Mouse (Mus musculus): ENCODE measurements at regions not wholly inside any gene's neighbourhood (a gene's known extent, or its start where the extent isn't known, plus 50 kb on each side); places are given as distances from the start of the nearest gene placed in this dataset.
"Not testable (repeated sequence)": the region's sequence is repeated elsewhere in the genome, so short reads cannot be mapped to it uniquely, and the experiment has no call there.

GRCm38 (mm10) chr15:16909396-16909795, 180.8 kb downstream of the Cdh9 start:
- no peak for DNase-seq

GRCm38 (mm10) chr15:16909941-16910340, 181.4 kb downstream of the Cdh9 start:
- not testable (repeated sequence) for DNase-seq

- DNase-seq: no peak
Measured at GRCm38 (mm10) chr15:16914966-16915569, 186.5 kb downstream of the Cdh9 start.

GRCm38 (mm10) chr15:16923246-16923645, 194.7 kb downstream of the Cdh9 start:
- DNase-seq: no peak

GRCm38 (mm10) chr15:16933137-16933677, 204.7 kb downstream of the Cdh9 start:
- DNase-seq: no peak

GRCm38 (mm10) chr15:16934438-16934837, 205.9 kb downstream of the Cdh9 start:
- no peak for DNase-seq

GRCm38 (mm10) chr15:16975821-16976220, 247.3 kb downstream of the Cdh9 start:
- DNase-seq: not testable (repeated sequence)

GRCm38 (mm10) chr15:16990848-16991247, 262.3 kb downstream of the Cdh9 start:
- DNase-seq: no peak

GRCm38 (mm10) chr15:16995667-16996066, 267.1 kb downstream of the Cdh9 start:
- DNase-seq: no peak

GRCm38 (mm10) chr15:17006139-17006538, 277.6 kb downstream of the Cdh9 start:
- no peak for DNase-seq

- DNase-seq: no peak
Measured at GRCm38 (mm10) chr15:17007811-17008210, 279.3 kb downstream of the Cdh9 start.

- DNase-seq: no peak
Measured at GRCm38 (mm10) chr15:17048867-17049628, 320.5 kb downstream of the Cdh9 start.

- no peak for DNase-seq
Measured at GRCm38 (mm10) chr15:17069772-17070171, 341.2 kb downstream of the Cdh9 start.

GRCm38 (mm10) chr15:17084030-17084429, 355.5 kb downstream of the Cdh9 start:
- no peak for DNase-seq

- DNase-seq: no peak
Measured at GRCm38 (mm10) chr15:17088644-17089228, 360.2 kb downstream of the Cdh9 start.

- DNase-seq: peak; percentile 20
Measured at GRCm38 (mm10) chr15:17098927-17099326, 370.4 kb downstream of the Cdh9 start.

GRCm38 (mm10) chr15:17101182-17101581, 372.6 kb downstream of the Cdh9 start:
- DNase-seq: no peak

- DNase-seq: no peak
Measured at GRCm38 (mm10) chr15:17135721-17136120, 407.2 kb downstream of the Cdh9 start.

GRCm38 (mm10) chr15:17180164-17180563, 451.6 kb downstream of the Cdh9 start:
- no peak for DNase-seq

GRCm38 (mm10) chr15:17181358-17182022, 452.9 kb downstream of the Cdh9 start:
- DNase-seq: no peak

GRCm38 (mm10) chr15:17195439-17195838, 466.9 kb downstream of the Cdh9 start:
- DNase-seq: peak; percentile 3

GRCm38 (mm10) chr15:17204739-17205138, 476.2 kb downstream of the Cdh9 start:
- no peak for DNase-seq

- peak; percentile 27 for DNase-seq
Measured at GRCm38 (mm10) chr15:17245096-17245495, 516.5 kb downstream of the Cdh9 start.
